Mouse (Mus musculus) erythroblast, embryonic 14.5 days (primary cell): ENCODE measurements around the gene Gm21860.
"Not testable (repeated sequence)": the region's sequence is repeated elsewhere in the genome, so short reads cannot be mapped to it uniquely, and the experiment has no call there.

Experiments
- GATA1 ChIP-seq: IDR thresholded peaks from 2 replicates; pipeline ENCODE4 v1.6.1; 2012; ENCODE audit warnings: low read length, inconsistent platforms, mixed read lengths
- TAL1 ChIP-seq: IDR thresholded peaks from 3 replicates; pipeline ENCODE4 v1.6.1; 2012; ENCODE audit warnings: low read length, inconsistent platforms, mixed read lengths

DNA sequence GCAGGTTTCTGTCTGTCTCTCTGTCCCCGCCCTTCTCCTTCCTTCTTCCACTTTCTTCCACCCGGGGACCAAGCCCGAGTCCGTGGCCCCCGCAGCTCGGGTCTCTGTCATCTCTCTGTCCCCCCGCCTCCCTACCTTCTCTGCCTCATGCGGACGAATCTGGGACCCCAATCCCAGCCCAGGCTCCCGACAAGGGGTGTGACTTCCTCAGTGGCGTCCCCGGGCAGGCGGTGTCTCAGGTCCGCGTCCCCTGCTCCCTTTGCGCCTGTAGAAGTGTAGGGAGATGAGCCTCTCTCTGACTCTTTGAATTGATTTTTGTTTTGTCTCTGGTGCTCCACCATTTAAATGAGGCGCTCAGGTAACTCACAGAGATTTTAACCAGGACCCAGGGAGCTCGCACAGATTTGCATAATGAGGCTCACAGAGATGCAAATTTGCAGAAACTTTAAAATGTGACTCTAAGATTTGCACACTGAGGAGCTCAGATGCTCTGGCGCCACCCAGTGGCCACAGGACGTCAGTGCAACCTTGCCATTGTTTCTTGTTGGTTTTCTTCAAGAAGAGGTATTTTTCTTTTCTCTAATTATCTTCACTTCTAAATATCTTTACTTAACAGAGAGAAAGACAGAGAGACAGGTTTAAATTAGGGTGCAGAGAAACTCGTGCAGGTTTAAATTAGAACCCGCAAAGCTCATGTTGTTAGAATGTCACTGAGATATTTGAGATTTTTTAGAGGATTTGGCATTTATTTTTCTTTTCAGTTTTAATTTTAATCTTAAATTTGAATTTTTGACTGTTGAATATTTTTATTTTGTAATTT, 35.8 kb downstream of the Gm21860 start:
- not testable (repeated sequence) for TF ChIP-seq GATA1, TAL1
